Mouse (Mus musculus): ENCODE data around the gene Gpr83.

Gene Gpr83

DNA sequence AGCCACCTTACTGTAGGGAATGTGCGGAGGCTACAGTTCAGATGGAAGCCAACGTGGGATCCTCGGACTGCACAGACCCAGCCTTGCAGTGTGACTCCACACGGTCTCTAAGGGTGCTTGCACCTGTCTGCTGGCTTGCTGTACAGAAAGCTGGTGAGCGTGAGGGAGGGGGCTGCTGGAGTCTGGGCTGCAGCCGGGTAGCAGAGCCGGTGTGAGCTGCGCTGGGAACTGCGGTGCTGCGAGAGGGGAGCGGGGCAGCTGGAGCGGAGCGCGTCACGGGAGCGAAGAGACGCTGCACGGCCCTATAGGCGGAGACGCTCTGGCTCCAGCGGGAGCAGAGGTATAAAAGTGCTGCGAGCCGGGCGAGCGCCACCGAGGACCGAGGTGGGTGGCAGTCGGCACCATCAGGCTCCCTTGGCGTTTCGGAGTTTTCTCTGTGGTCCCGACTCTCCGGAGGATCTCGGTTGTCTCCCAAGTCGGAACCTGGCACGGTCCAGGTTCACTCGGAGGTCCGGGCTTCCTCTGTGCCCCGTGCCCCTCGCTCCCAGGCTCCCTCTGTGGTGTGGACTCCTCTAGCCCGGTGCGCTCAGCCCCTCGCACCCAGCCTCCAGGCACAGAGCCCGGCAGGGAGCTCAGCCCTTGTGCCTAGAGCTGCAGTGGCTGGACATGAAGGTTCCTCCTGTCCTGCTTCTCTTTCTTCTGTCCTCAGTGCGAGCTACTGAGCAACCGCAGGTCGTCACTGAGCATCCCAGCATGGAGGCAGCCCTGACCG is at the start of gene Gpr83:
Gpr83 (plus strand) TSS at position 343 of the 772 bp plus-strand sequence.
- no peak for DNase-seq (ENCODE audit: low read depth, low spot score)

DNA sequence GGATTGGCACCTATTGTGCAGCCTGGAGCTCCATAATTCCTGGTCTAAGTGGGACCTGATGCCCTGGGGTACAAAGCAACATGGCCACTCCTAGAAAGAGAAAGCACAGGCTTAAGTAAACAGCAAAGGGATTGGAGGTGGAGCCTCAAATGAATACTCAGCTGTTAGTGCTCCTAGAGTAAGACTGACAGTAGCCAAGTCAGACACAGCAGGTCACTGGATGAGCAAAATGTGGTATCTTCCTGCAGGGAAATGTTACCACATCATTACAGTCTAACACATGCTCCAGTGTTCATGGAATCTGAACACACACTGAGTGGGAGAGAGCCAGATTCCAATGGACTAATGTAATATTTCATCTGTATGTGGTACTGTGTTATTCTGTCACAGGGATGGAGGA is 38.6 kb upstream of the Gpr83 start:
- no peak for DNase-seq (ENCODE audit: low read depth, low spot score)

DNA sequence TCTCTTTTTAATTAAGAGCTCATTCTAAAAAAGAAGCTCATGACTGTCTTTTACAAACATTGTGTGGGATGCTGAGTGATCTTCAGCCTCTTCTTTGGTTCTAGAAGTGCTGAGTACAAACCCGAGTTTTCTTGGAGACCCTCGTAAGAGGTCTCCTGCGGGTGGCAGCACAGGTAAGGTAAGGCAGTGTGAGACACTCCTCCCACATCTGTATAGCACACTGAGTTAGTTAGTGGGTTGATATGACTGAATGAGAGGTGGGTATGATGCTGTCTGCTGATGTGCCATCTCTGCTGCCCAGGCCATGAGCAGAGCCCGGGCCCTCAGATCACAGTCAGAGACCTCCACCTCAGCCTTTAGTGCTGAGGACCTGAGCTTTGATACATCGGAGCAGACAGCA is 35.2 kb upstream of the Gpr83 start:
- no peak for DNase-seq (ENCODE audit: low read depth, low spot score)

DNA sequence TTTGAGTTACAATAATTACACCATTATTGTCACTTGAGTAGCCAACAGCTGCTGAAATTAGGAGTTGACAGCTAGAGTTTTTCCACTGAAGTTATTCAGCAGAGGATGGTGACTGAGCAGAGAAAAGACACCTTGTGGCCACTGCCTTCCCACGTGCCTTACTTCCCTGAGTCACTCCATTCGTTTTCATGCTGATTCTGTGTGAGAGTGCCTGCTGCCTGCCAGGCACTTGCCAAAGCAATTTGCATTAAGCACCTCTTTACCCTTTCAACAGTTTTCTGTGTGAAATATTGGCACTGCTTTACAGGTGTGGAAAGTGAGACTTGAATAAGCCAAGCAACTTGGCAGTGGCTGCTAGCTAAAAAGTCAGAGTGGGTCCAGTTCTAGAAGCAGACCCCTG is 32.1 kb upstream of the Gpr83 start:
- DNase-seq (ENCODE audit: low read depth, low spot score): no peak

DNA sequence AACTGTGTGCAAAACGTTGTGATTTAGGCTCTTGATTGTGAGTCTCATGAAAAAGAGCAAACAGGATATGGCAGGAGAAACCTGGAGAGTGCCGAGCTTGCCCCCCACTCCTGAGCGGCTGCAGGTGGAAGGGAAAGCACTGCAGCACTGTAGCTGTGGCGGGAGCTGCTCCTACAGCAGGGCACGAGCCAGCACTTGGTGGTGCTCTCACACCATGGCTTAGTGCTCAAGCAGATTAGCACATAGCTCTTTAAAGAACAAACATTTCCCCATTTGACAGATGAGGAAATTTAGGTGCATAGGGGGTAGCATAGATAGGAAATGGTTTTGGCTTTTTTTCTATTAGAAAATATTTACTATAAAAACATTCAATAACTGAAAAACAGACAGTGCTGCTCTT is 28.0 kb upstream of the Gpr83 start:
- no peak for DNase-seq (ENCODE audit: low read depth, low spot score)

DNA sequence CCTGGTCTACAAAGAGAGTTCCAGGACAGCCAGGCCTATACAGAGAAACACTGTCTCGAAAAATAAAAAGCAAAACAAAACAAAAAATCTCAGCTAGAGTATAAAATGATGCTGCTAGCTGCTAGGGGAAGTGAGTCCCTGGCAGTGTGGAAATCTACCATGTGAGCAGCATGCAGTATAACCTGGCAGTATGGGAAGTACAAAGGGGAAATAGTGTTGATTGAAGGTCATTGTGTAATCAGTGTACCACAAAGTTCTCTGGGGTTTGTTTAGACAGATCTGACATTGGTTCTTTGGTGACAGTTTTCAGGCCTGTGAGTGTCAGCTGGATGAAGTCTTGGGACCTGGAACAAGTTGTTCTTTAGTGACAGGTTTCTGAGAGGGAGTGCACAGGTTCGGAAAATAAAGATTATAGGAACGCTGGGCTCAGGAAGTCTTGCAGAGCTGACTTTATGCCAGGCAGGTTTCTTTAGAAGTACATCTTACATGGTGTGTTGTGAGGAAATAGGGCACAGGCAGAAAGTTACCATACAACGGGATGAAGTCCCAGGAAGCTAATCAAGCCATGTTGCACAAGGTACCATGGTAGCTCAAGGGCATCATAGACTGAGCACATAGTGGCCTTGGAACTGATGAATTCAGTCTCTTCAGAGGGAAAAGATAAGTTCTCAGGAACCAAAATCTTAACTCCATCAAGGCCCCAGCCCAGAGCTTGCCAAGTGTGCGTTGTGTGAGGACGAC is 24.5 kb upstream of the Gpr83 start:
- no peak for DNase-seq (ENCODE audit: low read depth, low spot score)

DNA sequence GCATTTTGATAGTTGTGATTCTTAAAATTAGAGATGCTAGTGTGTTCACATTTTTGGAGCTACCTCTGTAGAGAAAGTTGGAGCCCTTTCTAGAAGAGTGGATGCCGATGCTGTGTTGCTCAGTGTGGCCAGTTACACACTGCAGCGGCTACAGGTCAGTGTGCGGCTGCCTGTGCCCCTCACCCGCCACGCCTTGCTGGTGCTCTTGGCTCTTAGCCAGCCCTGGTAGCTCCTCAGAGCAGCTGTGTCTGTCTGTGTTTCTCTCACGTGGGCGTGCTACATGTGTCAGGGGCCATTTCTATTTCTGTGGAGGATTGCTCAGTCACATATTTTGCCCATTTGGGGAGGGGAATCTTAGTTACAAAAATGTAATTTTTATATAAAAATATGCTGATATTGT is 20.5 kb upstream of the Gpr83 start:
- no peak for DNase-seq (ENCODE audit: low read depth, low spot score)

DNA sequence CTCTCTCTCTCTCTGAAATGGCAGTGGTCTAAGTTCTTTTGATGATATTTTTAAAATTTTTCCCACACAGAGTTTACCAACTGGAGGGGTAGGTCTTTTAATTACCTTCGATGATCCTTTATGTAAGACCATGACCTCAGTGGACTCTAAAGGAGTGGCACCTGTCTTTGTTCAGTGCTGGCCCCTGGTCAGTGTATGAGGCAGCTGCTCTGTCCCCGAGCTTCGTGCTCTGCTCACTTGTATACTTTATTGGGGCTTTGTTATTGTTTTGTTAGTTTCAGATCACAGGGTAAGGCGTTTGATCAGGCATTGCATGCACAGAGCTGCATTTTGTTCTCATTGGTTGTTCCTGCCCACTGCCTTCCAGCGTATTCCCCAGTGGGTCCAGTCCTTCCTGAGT is 20.0 kb upstream of the Gpr83 start:
- no peak for DNase-seq (ENCODE audit: low read depth, low spot score)

DNA sequence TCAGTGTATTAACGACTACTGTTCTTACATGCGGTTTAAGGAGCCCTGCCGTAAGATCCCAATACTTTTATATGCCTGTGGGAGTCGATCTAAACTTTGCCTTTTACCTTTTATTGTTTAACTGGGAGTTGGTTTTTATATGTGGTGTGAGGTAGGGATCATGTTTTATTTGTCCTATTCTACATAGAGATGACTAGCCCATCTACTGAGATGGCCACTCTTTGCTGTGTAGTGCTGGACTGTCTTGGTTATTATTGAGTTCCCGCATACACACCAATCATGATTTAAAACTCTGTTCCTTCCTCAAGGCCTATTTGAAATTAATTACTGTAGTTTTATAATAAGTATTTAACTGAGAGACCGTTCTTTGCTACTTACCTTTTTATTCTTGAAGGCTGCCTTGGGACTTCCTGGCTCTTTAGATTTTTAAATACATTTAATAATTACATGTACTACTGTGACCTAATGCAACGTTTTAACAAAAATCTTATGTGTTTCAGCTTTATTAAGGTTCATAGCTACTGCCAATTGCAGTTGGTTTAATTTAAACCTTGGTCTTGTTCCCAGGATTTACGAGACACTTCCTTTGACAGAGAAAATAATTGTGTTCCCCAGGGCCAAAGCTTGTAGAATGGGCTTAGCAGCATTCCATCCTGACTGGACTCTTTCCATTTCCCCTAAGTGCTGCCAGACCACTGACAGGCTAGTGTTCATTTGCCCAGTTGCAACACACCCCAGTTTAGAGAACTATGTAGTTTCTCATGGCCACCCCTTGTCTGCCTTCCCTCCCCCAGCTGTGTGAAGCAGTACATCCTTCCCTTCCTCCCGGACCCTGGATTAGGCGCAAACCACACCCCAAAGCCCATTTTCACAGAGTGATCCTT is 17.9 kb upstream of the Gpr83 start:
- no peak for DNase-seq (ENCODE audit: low read depth, low spot score)

DNA sequence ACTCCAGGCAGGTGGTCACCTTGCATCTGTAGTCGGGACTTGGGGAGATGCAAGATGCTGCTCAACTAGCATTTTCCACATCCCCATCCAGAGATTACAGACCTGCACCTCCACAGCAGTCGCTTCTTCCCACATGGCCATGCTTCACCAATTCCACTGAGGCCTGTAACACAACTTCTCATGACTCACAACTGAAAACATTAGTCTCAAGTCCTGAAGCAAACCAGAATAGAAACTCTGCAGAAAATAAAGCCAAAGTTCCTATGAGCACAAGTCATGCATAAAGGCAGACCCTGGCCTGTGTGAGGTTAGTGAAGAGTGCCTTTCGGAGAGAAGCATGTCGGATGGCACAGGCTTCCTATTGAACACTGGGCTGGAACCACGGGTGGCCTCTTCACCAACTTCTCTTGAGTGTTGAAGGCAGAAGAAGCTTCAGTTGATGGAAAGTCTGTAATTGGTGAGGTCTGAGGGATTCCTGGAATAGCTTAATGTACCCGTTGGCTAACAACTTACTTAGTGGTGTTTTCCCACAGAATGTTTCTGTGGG is 16.6 kb upstream of the Gpr83 start:
- no peak for DNase-seq (ENCODE audit: low read depth, low spot score)

DNA sequence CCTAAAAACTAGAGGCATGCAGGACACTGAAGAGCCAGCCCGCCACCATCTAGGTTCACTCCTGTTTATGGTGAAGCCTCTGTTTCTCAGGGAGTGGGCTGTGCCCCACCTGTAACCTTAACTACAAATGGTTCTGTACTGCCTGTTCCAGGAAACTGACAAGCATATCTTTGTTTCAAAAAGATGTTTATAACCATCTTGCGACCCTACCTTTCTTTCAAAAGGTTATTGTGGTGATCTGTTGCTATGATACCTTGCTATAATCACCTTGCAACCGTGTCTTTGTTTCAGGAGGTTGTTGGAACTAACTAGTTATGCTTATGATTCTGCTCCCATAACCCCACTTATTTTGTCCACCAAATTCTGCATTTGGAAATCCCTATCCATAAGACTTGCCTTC is 16.1 kb upstream of the Gpr83 start:
- DNase-seq (ENCODE audit: low read depth, low spot score): no peak

DNA sequence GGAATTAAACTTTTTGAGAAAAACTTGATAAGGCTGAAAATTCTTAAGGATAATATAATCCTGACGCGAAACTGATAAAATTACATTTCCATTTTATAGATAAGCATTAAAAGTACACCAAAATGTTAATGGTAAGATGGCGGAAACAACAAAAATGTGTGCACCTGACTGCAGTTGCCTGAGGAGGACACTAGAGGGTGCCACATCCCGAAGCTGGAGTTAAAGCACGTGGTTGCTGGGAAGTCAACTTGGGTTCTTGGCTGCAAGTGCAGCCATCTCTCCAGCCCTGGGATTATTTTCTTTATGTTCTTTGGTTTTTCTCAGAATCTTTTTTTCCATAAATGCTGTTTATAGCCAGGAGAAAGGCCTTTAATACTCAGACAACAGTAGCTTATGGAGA is 13.6 kb upstream of the Gpr83 start:
- no peak for DNase-seq (ENCODE audit: low read depth, low spot score)

DNA sequence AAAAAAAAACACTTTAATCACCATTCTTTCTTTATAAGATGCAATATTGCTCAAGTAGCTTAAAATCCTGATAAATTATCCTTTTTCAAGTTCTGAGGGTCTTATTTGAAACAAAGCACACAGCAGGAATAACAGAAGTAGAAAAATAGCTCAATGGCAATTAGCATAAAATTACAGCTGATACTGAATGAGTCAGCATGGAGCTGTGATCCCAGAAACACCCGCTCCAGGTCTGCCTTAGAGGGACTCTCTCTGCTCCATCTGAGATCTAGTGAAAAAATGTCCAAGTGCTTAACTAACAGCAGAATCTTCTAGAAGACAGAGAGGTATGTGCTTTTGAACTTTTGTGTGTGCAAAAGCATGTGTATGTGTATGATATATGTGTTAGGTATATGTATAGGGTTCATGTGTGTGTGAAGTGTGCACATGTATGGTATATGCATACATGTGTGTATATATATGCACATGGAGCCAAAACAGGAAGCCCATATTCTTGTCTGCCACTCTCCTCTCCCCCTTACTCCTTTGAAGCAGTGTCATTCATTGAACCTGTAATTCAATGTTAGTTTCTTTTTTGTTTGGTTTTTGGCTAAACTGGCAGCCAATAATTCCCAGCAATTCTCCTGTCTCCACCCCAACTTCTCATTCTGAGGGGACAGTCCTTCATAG is 11.6 kb upstream of the Gpr83 start:
- no peak for DNase-seq (ENCODE audit: low read depth, low spot score)

DNA sequence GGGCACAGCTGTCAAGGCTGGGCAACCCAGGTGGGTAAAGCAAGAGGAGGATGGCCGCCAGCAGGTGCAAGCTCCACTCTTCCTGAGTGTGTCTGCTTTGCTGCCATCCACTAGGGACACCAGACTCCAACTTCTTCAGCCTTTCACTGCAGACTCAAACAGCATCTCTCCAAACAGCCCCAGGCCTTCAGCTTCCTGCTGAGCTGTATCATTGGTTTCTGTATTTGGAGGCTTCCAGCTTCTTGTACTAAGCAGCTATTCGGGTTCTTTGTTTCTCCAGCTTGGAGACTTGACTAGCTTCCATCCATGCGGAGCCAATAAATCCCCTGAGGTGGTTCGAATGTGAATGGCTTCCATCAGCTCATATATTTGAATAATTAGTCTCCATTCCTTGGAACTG is 5.4 kb upstream of the Gpr83 start:
- no peak for DNase-seq (ENCODE audit: low read depth, low spot score)

DNA sequence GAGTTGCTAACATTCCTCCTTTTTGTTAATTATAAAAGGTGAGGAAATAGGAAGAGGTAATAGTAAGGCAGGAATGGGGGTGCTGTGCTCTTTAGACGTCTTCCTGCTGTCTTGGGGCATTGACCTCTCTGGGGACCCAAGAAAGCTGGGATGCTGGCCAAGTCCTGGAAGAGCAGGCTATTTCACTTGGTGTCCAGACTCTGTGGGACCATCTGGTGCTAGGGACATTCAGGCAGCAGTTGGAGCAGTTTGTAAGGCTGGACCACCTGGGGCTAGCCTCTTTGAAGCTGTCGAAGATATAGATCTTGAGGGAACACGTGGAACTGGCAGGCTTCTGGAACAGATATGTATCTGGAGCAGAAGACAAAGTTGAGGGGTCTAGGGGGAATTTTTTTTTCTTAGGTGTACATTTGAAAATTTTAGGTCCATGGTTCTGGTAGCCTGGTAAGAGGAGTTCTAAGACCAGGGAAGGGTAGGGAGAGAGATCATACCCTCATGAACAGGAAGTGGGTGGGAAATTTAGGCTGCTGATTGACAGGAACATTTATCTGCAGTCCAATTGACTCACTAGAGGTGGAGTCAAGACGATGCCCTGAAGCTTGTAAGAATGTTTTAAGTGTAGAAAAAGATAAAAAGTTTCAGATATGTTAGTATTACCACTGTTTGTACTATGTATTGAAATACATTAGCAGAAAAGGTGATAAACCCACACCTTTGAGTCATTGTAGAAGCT is 2.9 kb upstream of the Gpr83 start:
- no peak for DNase-seq (ENCODE audit: low read depth, low spot score)

DNA sequence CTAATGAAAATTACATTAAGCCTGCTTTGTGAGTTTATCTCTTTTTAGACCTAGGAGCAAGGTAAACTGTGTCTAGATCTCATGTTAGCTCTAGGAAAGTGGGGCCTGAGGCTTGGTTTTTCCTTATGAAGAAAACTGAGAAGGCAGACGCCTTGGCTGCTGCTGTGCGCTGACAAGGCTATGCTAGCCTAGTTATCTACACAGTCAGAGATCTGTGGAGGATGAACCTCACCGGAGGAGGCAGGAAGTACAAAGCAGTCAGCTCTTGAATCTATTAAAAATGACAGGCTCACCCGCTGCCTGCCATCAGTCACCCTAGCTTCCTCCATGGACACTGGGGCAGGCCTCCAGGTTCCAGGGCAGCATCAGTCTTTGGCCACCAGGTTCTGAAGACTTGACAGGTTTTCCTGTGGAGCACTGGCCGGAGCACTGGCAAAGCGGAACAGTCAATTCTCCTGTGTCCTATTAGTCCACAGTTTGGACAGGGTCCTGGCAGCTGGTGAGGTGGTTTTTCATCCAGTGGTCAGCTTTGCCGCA is 1.8 kb upstream of the Gpr83 start:
- DNase-seq (ENCODE audit: low read depth, low spot score): no peak

DNA sequence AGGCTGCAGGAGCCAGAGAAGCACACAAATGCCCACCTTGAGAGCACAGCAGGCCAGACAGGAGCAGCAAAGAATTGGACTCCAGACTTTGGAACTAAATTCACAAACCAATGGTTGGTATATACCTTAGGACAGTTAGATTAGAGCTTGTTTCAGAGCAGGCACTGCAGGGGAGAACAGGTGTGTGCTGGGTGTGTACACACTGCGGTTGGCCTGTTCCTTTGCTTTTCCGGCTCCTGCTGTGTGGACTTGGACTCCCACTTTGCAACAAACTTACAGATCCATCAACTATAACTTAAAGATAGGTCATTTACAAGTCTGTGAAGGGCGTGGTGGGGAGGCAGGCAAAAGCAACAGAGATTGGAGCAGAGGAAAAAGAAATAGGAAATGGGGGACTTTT is 1.2 kb upstream of the Gpr83 start:
- no peak for DNase-seq (ENCODE audit: low read depth, low spot score)

DNA sequence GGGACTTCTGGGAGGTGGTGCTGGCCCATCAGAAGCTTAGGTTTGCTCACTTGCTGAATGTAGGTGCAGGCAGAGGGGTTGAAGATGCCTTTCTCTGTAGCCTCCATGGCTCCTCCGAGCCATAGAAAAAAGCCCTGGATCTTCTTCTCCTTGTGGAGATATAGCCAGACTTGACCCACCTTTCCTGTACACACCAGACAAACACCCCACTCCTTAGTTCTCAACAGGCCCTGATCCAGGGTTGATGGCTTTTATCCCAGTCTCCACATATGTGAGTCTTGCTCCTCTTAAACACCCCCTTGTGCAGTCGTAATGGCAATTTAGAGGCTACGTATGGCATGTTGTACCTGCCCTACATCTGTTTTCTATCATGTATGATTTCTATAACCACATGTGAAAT is 3.1 kb downstream of the Gpr83 start:
- no peak for DNase-seq (ENCODE audit: low read depth, low spot score)

DNA sequence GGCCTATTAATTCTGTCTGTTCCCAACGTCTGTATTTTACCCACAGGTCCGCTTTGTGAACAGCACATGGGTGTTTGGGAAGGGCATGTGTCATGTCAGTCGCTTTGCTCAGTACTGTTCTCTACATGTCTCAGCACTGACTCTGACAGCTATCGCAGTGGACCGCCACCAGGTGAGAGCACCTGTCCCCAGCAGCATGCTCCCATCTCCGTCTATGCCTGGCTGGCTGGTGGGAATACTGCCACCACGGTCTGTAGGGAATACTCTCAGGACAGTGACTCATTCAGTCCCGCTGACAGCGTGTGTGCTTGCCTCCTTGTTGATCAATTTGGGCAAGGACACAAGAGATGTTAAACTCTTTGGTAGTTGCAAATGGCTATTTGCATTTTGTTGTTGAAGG is 4.7 kb downstream of the Gpr83 start:
- DNase-seq (ENCODE audit: low read depth, low spot score): no peak

DNA sequence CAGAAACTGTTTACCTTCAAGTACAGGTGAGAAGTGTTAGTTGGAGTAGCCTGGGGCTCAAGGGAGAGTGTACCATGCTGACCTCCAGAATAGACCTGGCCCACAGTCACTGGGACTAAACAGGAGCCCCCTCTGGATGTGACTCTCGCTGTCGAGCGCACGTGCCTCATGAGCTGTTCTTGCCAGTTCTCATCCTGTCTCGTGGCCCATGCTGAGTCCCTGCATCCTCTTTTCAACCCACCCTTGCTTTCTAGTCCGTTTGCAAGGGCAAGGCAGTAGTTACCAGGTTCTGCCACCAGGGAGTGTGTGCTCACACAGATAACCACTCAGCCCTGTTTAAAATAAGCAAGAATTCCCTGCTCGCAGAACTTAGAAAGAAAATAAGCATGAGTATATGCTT is 6.9 kb downstream of the Gpr83 start:
- no peak for DNase-seq (ENCODE audit: low read depth, low spot score)

DNA sequence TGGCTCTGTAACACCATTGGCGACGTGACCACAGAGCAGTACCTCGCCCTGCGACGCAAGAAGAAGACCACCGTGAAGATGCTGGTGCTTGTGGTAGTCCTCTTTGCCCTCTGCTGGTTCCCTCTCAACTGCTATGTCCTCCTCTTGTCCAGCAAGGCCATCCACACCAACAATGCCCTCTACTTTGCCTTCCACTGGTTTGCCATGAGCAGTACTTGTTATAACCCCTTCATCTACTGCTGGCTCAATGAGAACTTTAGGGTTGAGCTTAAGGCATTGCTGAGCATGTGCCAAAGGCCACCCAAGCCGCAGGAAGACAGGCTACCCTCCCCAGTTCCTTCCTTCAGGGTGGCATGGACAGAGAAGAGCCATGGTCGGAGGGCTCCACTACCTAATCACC is 8.3 kb downstream of the Gpr83 start:
- no peak for DNase-seq (ENCODE audit: low read depth, low spot score)

Measured in embryo, embryonic 11.5 days (tissue).